ENCODE assay signal across 8 mouse cellular contexts in the genomic region with DNA sequence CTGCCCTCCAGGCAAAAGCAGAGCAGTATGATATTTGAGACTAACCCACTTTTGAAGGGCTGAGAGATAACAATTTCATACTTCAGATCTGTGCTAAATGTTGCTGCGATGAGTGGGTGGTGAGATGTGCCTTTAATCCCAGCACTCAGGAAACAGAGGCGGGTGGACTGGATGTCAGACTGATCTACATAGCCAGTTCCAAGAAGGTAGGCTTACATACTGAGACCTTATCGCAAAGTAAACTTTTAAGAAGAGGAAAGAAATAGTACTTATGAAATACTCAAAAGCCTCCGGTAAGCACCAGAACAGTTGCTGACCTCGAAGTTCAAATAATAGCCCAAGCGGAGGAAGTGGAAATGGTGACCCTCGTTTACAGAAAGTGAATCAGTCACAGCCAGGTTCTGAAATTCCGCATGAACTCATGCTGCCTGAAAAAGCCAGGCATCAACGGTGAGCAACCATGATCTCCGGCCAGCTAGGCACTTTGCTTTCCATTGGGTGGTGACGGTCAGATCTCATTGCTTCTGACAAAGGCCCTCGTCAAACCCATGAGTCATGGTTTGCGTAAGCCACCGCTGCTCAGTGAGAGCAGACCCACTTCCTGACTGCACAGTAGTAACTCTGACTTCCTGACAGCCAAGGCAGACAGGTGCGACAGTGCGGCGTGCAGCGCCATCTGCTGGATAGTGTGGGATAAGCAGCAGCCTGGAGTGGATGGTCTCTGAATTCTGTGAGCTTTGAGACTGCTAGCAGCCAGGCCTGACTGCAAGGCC. TPM values are rescaled to one million over a fixed set of nuclear protein-coding genes. Genes with fewer than 3 reads are reported as not detected.
A peak's percentile ranks its signal among the peaks of the same experiment; 100 is the strongest.
DNase-seq lines count a peak whose midpoint lies in the region; TF ChIP-seq lines count a peak whose summit lies in the region.

No protein-coding gene starts in this region.

- no peaks in the 10 kb centered on the region for H3K9me3 ChIP-seq in megakaryocyte, embryonic 14.5 days

- H3K4me3 ChIP-seq in gastrocnemius, adult 2 months: peak overlapping the region; percentile 62
- peak overlapping the region; percentile 90 for H3K4me3 ChIP-seq in megakaryocyte, embryonic 14.5 days (replicated peaks)

- H3K27me3 ChIP-seq in megakaryocyte, embryonic 14.5 days (replicated peaks): no peaks in the 10 kb centered on the region

- peak overlapping the region; percentile 92 for H3K27ac ChIP-seq in gastrocnemius, adult 2 months

- H3K36me3 ChIP-seq in megakaryocyte, embryonic 14.5 days (replicated peaks; ENCODE audit: low read length): peaks cover 2% of the 10 kb centered on the region

- peaks cover 69% of the 10 kb centered on the region for H3K4me1 ChIP-seq in megakaryocyte, embryonic 14.5 days

- TF ChIP-seq CTCF in gastrocnemius, adult 2 months (IDR thresholded peaks at IDR 0.05): no peak

- intact Hi-C loops in gastrocnemius, adult 2 months (cut with DNase I): loop anchor here (2.0 to 5.0 kb wide), 4 partner anchors 80 to 571 kb away; no protein-coding TSS in a partner anchor

- peak; percentile 72 for DNase-seq in WW6 (ENCODE audit: low read depth, low spot score)
- DNase-seq in cerebellum, postnatal 4 days (ENCODE audit: low spot score in 2 of 2): peak; percentile 89 to 95
- peak; percentile 92 for DNase-seq in gastrocnemius, adult 2 months
- DNase-seq in hindlimb bud, embryonic 11.5 days (ENCODE audit: extremely low spot score, low read depth, low spot score): peak; percentile 76
- DNase-seq in left cerebral cortex, adult 8-10 months (ENCODE audit: low spot score in 2 of 2): peak; percentile 82 to 95
- peak; percentile 93 to 94 for DNase-seq in right cerebral cortex, postnatal 10 days (ENCODE audit: low spot score in 2 of 2)
- DNase-seq in urinary bladder, postnatal 25 days (ENCODE audit: low spot score): peak; percentile 87

RNA-seq across cellular contexts. Expression of a gene that starts 42.1 kb away (rescaled TPM):
- total RNA-seq in gastrocnemius, adult 2 months (2021): 10 to 100 TPM; 23.1 to 36.3 TPM
- total RNA-seq in left cerebral cortex, adult 8-10 months (2022): 10 to 100 TPM; 48.1 to 55.0 (median 52.4) TPM
- polyA plus RNA-seq in megakaryocyte, embryonic 14.5 days (2012; ENCODE audit: insufficient read depth, low replicate concordance): 6.3 TPM in 1 of 2 replicates, not detected in the other

Comparison
In these comparisons a context has a peak if more than half of its experiments do, and no peak if none do; other contexts are left out.
1. Peak in every context shown above with its lines: DNase-seq, H3K4me3 ChIP-seq and H3K27ac ChIP-seq.